Mouse (Mus musculus): ENCODE measurements at regions not wholly inside any gene's neighbourhood (a gene's known extent, or its start where the extent isn't known, plus 50 kb on each side); places are given as distances from the start of the nearest gene placed in this dataset.

DNA sequence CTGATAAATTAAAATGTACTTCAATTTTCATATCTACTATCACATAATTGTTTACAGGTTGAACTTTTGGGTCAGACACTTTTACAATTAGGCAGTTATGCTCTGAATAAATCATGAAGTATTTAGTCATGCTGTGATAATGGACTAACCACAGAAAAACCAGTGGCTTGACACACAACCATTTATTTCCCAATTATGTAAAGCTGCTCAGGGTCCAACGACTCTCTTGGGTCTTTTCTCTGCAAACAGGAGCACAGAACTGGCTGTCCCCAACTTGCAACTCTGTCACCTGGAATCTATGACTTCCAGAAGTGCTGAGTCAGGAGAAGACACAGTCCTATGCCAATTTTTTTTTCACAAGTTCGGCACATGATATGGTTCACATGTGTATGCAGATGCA is 214.8 kb downstream of the Kcnj2 start:
- Histone ChIP-seq H3K9me3 (replicated peaks; ENCODE audit: control insufficient read depth, low read length) (no peaks in the 10 kb centered on the region), H3K9ac (replicated peaks; ENCODE audit: low read depth, low read length) (no peak overlapping the region), H3K27ac (ENCODE audit: low read depth) (no peak overlapping the region), H3K36me3 (replicated peaks; ENCODE audit: control insufficient read depth, insufficient read depth, low read length) (no peaks in the 10 kb centered on the region), H3K4me1 (ENCODE audit: control insufficient read depth, insufficient read depth) (no peaks in the 10 kb centered on the region), H3K27me3 (ENCODE audit: control insufficient read depth, insufficient read depth, low read length) (no peaks in the 10 kb centered on the region), H3K4me3 (ENCODE audit: low read depth, low read length) (no peak overlapping the region), H3K4me2 (ENCODE audit: low read depth, low read length) (no peak overlapping the region)
- ATAC-seq (ENCODE audit: insufficient read depth, low read depth): no peak
- 45% methylated on average over 2 of the region's 2 CpGs for WGBS
- TF ChIP-seq CTCF (IDR thresholded peaks at IDR 0.05; ENCODE audit: low read depth) (no peak), EP300 (IDR thresholded peaks at IDR 0.05; ENCODE audit: low read depth) (no peak)
- no peak for DNase-seq (ENCODE audit: low spot score)

DNA sequence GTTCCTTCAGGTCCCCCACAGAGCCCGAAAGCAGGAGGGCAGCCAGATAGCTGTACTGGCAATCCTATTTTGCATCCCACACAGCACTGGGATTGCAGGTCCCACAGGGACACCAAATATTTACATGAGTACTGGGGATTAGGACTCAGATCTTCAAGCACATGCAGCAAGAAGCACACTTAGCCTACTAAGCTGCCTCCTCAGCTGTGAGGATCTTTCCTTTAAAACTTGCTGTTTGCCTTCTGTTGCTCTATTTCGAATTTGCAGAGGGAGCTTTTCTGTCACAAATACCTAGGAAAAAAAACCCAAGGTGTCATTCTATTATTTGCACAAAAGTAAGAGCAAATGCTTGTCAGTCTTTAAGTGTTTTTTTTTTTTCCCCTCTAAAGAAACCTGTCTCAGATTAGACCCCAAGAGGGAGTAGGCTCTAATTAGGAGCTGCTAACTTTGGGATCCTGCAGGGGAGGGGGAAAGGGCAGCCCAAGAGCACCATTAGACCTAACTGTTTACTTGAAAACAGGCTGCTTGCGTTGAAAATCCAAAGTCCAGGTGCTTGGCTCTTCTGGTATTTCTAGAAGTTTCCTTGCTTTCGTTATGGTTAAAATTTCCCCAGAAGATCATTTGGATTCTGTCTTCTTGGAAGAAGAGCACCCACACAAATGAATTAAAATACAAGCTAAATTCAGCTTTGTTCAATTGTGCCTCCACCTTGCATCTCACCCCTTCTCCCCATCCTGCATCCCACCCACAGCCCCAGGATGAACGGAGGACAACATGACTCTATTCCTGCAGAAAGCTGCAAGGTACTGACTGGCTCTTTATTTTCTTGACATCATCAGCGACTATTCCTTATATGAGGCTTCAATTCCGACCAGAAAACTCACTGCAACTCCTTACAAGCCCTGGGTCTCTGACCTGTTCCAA is 215.5 kb downstream of the Kcnj2 start:
- Histone ChIP-seq H3K4me2 (ENCODE audit: low read depth, low read length) (no peak overlapping the region), H3K4me3 (ENCODE audit: low read depth, low read length) (no peak overlapping the region), H3K9me3 (replicated peaks; ENCODE audit: control insufficient read depth, low read length) (no peaks in the 10 kb centered on the region), H3K4me1 (ENCODE audit: control insufficient read depth, insufficient read depth) (no peaks in the 10 kb centered on the region), H3K9ac (replicated peaks; ENCODE audit: low read depth, low read length) (no peak overlapping the region), H3K27me3 (ENCODE audit: control insufficient read depth, insufficient read depth, low read length) (no peaks in the 10 kb centered on the region), H3K27ac (ENCODE audit: low read depth) (no peak overlapping the region), H3K36me3 (replicated peaks; ENCODE audit: control insufficient read depth, insufficient read depth, low read length) (no peaks in the 10 kb centered on the region)
- ATAC-seq (ENCODE audit: insufficient read depth, low read depth): no peak
- DNase-seq (ENCODE audit: low spot score): no peak
- TF ChIP-seq CTCF (IDR thresholded peaks at IDR 0.05; ENCODE audit: low read depth) (no peak), EP300 (IDR thresholded peaks at IDR 0.05; ENCODE audit: low read depth) (no peak)
- WGBS: 58% methylated on average over 7 of the region's 7 CpGs

DNA sequence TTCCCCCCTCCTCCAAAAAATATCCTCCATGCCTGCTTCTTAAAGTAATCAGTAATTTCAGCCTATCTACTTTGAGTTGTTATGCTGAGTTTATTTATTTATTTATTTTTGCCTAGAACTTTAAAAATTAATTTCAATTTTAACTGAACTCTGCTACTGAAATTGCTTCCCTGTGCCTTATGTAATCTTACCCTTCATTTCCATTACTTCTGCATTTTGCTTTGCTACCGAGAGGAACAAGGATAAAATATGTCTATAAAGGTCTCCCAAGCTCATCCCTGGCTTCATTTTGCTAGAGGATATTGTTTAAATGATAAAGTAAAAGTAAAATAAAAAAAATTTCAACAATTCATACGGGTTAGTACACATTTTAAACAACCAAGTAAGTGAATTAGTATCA is 216.3 kb downstream of the Kcnj2 start:
- WGBS: 69% methylated on average over 2 of the region's 2 CpGs
- Histone ChIP-seq H3K4me3 (ENCODE audit: low read depth, low read length) (no peak overlapping the region), H3K9ac (replicated peaks; ENCODE audit: low read depth, low read length) (no peak overlapping the region), H3K36me3 (replicated peaks; ENCODE audit: control insufficient read depth, insufficient read depth, low read length) (no peaks in the 10 kb centered on the region), H3K9me3 (replicated peaks; ENCODE audit: control insufficient read depth, low read length) (no peaks in the 10 kb centered on the region), H3K4me1 (ENCODE audit: control insufficient read depth, insufficient read depth) (no peaks in the 10 kb centered on the region), H3K27me3 (ENCODE audit: control insufficient read depth, insufficient read depth, low read length) (no peaks in the 10 kb centered on the region), H3K27ac (ENCODE audit: low read depth) (no peak overlapping the region), H3K4me2 (ENCODE audit: low read depth, low read length) (no peak overlapping the region)
- TF ChIP-seq EP300 (IDR thresholded peaks at IDR 0.05; ENCODE audit: low read depth): no peak
- no peak for TF ChIP-seq CTCF (IDR thresholded peaks at IDR 0.05; ENCODE audit: low read depth)
- DNase-seq (ENCODE audit: low spot score) (no peak), ATAC-seq (ENCODE audit: insufficient read depth, low read depth) (no peak)

DNA sequence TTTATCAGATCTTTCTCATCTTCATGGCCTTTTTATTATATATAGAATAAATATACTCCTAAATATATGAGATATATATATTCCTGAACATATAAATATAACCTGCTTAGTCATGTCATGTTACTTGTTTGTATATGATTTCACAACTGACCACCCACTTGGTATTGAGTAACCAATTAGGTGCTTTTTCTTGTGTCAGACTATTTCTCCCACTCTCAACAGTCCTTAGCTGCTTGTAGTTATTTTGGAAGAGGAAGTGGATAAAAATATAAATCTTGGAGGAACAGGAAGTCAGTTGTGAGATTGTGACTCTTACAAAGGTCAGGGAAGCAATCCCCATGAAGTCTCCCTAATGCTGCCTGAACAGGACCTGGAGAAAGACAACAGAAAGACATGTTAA is 224.6 kb downstream of the Kcnj2 start:
- no peak for ATAC-seq (ENCODE audit: insufficient read depth, low read depth)
- Histone ChIP-seq H3K4me3 (ENCODE audit: low read depth, low read length) (no peak overlapping the region), H3K27me3 (ENCODE audit: control insufficient read depth, insufficient read depth, low read length) (no peaks in the 10 kb centered on the region), H3K4me1 (ENCODE audit: control insufficient read depth, insufficient read depth) (no peaks in the 10 kb centered on the region), H3K27ac (ENCODE audit: low read depth) (no peak overlapping the region), H3K36me3 (replicated peaks; ENCODE audit: control insufficient read depth, insufficient read depth, low read length) (no peaks in the 10 kb centered on the region), H3K4me2 (ENCODE audit: low read depth, low read length) (no peak overlapping the region), H3K9me3 (replicated peaks; ENCODE audit: control insufficient read depth, low read length) (no peaks in the 10 kb centered on the region), H3K9ac (replicated peaks; ENCODE audit: low read depth, low read length) (no peak overlapping the region)
- no peak for DNase-seq (ENCODE audit: low spot score)
- TF ChIP-seq CTCF (IDR thresholded peaks at IDR 0.05; ENCODE audit: low read depth) (no peak), EP300 (IDR thresholded peaks at IDR 0.05; ENCODE audit: low read depth) (no peak)

DNA sequence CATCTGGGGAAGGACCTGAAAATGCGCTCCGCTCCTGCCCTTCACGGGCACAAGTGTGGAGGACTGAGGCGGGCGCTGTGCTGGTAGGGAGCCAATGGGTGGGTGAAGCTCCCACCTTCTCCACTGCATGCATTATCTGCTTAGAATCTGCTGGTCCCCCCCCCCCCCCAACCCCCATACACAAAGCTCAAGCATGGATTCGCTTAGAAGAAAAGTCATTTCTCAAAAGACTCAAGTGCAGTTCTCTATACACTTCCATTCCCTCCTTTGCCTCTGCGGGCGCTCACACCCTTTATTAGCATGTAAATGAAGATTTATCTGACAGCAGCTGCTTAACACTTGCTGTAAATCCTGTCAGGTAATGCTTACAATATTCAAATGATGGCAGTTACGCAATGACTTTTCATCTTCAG is 230.4 kb downstream of the Kcnj2 start:
- WGBS: 36% methylated on average over 9 of the region's 9 CpGs
- H3K9me3 ChIP-seq (replicated peaks; ENCODE audit: control insufficient read depth, low read length): no peaks in the 10 kb centered on the region
- ATAC-seq (ENCODE audit: insufficient read depth, low read depth): no peak
- H3K4me3 ChIP-seq (ENCODE audit: low read depth, low read length): no peak overlapping the region
- peak overlapping the region; percentile 29 for H3K4me2 ChIP-seq (ENCODE audit: low read depth, low read length)
- DNase-seq (ENCODE audit: low spot score): no peak
- no peaks in the 10 kb centered on the region for H3K36me3 ChIP-seq (replicated peaks; ENCODE audit: control insufficient read depth, insufficient read depth, low read length)
- H3K27me3 ChIP-seq (ENCODE audit: control insufficient read depth, insufficient read depth, low read length): no peaks in the 10 kb centered on the region
- TF ChIP-seq CTCF (IDR thresholded peaks at IDR 0.05; ENCODE audit: low read depth): no peak
- TF ChIP-seq EP300 (IDR thresholded peaks at IDR 0.05; ENCODE audit: low read depth): no peak
- H3K9ac ChIP-seq (replicated peaks; ENCODE audit: low read depth, low read length): no peak overlapping the region
- H3K4me1 ChIP-seq (ENCODE audit: control insufficient read depth, insufficient read depth): no peaks in the 10 kb centered on the region
- no peak overlapping the region for H3K27ac ChIP-seq (ENCODE audit: low read depth)

DNA sequence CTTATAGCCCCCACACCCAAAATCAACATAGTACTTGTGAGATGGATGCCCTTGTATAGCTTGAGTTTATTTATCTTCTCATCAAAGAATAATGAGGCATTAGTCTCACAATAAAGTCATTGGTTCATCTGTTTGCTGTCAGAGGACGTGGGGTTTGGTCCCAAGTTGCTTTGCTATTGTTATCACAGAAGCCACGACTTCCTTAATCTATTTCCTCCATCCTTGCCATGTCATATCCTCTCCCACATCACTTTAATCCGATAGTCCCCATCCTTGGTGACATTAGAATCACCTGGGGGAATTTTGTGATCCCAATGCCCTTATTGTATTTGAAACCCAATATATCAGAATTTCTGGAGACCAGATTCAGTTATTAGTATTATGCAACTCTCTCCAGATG is 246.8 kb downstream of the Kcnj2 start:
- ATAC-seq (ENCODE audit: insufficient read depth, low read depth) (no peak), DNase-seq (ENCODE audit: low spot score) (no peak)
- 32% methylated on average over 3 of the region's 3 CpGs for WGBS
- Histone ChIP-seq H3K36me3 (replicated peaks; ENCODE audit: control insufficient read depth, insufficient read depth, low read length) (no peaks in the 10 kb centered on the region), H3K27me3 (ENCODE audit: control insufficient read depth, insufficient read depth, low read length) (no peaks in the 10 kb centered on the region), H3K9ac (replicated peaks; ENCODE audit: low read depth, low read length) (no peak overlapping the region), H3K4me1 (ENCODE audit: control insufficient read depth, insufficient read depth) (no peaks in the 10 kb centered on the region), H3K4me2 (ENCODE audit: low read depth, low read length) (no peak overlapping the region), H3K4me3 (ENCODE audit: low read depth, low read length) (no peak overlapping the region), H3K9me3 (replicated peaks; ENCODE audit: control insufficient read depth, low read length) (no peaks in the 10 kb centered on the region), H3K27ac (ENCODE audit: low read depth) (no peak overlapping the region)
- TF ChIP-seq CTCF (IDR thresholded peaks at IDR 0.05; ENCODE audit: low read depth) (no peak), EP300 (IDR thresholded peaks at IDR 0.05; ENCODE audit: low read depth) (no peak)
